Mouse (Mus musculus) liver, embryonic 14.5 days (tissue): ENCODE measurements around the gene Bloc1s4. TPM values are rescaled to one million over a fixed set of nuclear protein-coding genes. Genes with fewer than 3 reads are reported as not detected.
"Not testable (repeated sequence)": the region's sequence is repeated elsewhere in the genome, so short reads cannot be mapped to it uniquely, and the experiment has no call there.

Experiments used
- ATAC-seq: fragments of 200-750 bp; cut with Nextera tagmentation; 2 replicates; pipeline ENCODE4 v1.8.0; 2017; ENCODE audit warnings: moderate number of reproducible peaks, mild to moderate bottlenecking, moderate library complexity; ENCODE audit not compliant: insufficient read depth
- DNase-seq, 3 experiments: peaks; one replicate each; pipeline ENCODE4 v3.0.0-alpha.2; 2012 to 2013; ENCODE audit warnings: low read depth in 3 of 3, low spot score in 3 of 3
- H3K27ac ChIP-seq: fragments of 300-500 bp; sonication (generic); 2 replicates; pipeline ENCODE4 v1.5.1; 2014; ENCODE audit warnings: moderate library complexity, mild to moderate bottlenecking, control low read depth, inconsistent platforms
- H3K27me3 ChIP-seq: fragments of 300-500 bp; sonication (generic); 2 replicates; pipeline ENCODE4 v1.6.1; 2014; ENCODE audit warnings: mild to moderate bottlenecking, low read length, moderate library complexity; ENCODE audit not compliant: control insufficient read depth, insufficient read depth
- H3K36me3 ChIP-seq: fragments of 300-500 bp; sonication (generic); replicated peaks from 2 replicates; pipeline ENCODE4 v1.6.1; 2014; ENCODE audit warnings: low read depth; ENCODE audit not compliant: control insufficient read depth, insufficient read depth
- H3K4me1 ChIP-seq, 2 experiments: fragments of 200-500 bp in 1 of 2; fragments of 300-500 bp in 1 of 2; sonication (generic) in 1 of 2; replicated peaks; 2 replicates each; pipeline ENCODE4 v1.6.1; 2012 to 2014; ENCODE audit warnings: antibody characterized with exemption in 1 of 2, inconsistent platforms in 1 of 2, low read length in 1 of 2; ENCODE audit not compliant: control insufficient read depth in 2 of 2, insufficient read depth in 2 of 2
- H3K4me2 ChIP-seq: fragments of 300-500 bp; sonication (generic); 2 replicates; pipeline ENCODE4 v1.6.1; 2014; ENCODE audit warnings: low read depth, mild to moderate bottlenecking, control low read depth, moderate library complexity
- H3K4me3 ChIP-seq, 2 experiments: fragments of 200-500 bp in 1 of 2; fragments of 300-500 bp in 1 of 2; sonication (generic) in 1 of 2; 2 replicates each; pipeline ENCODE4 v1.5.1; 2012 to 2014; ENCODE audit warnings: low read depth in 2 of 2, low read length in 2 of 2, mild to moderate bottlenecking in 2 of 2, control low read depth in 1 of 2, inconsistent platforms in 1 of 2, moderate library complexity in 1 of 2; ENCODE audit not compliant: insufficient read depth in 1 of 2
- H3K9ac ChIP-seq: fragments of 300-500 bp; sonication (generic); replicated peaks from 2 replicates; pipeline ENCODE4 v1.6.1; 2014; ENCODE audit warnings: mild to moderate bottlenecking, control low read depth, moderate library complexity
- H3K9me3 ChIP-seq: fragments of 300-500 bp; sonication (generic); 2 replicates; pipeline ENCODE4 v1.6.1; 2016; ENCODE audit warnings: low read length, mixed read lengths; ENCODE audit not compliant: control insufficient read depth
- CTCF ChIP-seq: IDR thresholded peaks from 2 replicates; pipeline ENCODE4 v1.5.1; 2016; ENCODE audit warnings: antibody characterized with exemption, low read depth, control low read depth
- EP300 ChIP-seq: IDR thresholded peaks from 2 replicates; pipeline ENCODE4 v1.6.1; 2016; ENCODE audit warnings: antibody characterized with exemption, low read depth
- WGBS: fragments of 180-500 bp; shearing (Covaris S2); extraction: QIAGEN DNeasy Blood & Tissue Kit; methylation state at CpG from one replicate; pipeline ENCODE4 v1.1.7; 2014; ENCODE audit not compliant: insufficient replicate concordance; 5-methylcytosine and 5-hydroxymethylcytosine counted together
- polyA plus RNA-seq, 2 experiments: library from polyadenylated mRNA; depleted of rRNA in 1 of 2; stranded (reverse) in 1 of 2; unstranded in 1 of 2; fragments of >200 nt; fragmentation: Nextera tagmentation in 1 of 2; extraction: Ambion mirVana in 1 of 2; gene quantifications; 2 replicates each; pipeline versions ENCODE4 v1.2.1 to v1.2.3; 2012 to 2014

Bloc1s4 gene
- polyA plus RNA-seq (2012; rRNA removed) (10.6 and 10.9 TPM in 2 replicates), polyA plus RNA-seq (2014; fragmentation: Nextera tagmentation; extraction: Ambion mirVana) (11.9 and 14.4 TPM in 2 replicates)

DNA sequence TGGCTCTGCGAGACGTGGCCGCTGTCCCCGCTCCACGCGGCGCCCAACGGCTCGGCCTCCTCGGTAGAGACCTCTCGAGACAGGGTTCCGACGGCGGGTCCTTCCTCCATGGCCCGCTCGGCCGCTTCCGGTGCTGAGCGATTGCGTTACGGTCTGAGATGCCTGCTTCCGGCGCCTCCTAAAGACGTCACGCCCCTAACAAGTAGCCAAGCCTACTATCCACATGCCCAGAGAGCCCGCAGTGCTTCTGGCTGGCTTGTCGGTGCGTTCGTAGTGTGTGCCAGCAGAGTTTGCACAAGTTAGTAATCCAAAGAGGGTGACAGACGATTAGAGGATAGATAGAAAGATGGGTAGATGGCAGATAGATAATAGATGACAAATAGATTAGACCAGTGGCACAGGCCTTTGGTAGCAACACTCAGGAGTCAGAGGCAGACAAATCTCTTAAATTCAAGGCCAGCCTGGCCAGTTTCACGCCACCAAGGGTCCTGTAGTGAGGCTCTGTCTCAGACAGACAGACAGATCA, at the start of gene Bloc1s4:
Bloc1s4 (minus strand) TSS at position 115 of the 526 bp plus-strand sequence.
- Histone ChIP-seq H3K4me2 (peak within 1 kb of the TSS; percentile 76), H3K27ac (peak within 1 kb of the TSS; percentile 9; the same call in 1 of the 2 replicates), H3K4me3 (peak within 1 kb of the TSS; percentile 74 to 95), H3K9me3 (no peaks in the 10 kb centered on the region), H3K36me3 (peaks cover 3% of the 10 kb centered on the region), H3K4me1 (peaks cover 7 to 11% of the 10 kb centered on the region in 2 experiments), H3K9ac (peak within 1 kb of the TSS; percentile 83), H3K27me3 (no peaks in the 10 kb centered on the region; the same call in 1 of the 2 replicates)
- DNase-seq: peak; percentile 82 to 85 (median 83)
- TF ChIP-seq EP300 (no peak), CTCF (0 out of 2 replicates have a peak, but pooled peaks have one; percentile 2)
- 3% methylated on average over 26 of the region's 31 CpGs for WGBS
- peak; percentile 87 for ATAC-seq

DNA sequence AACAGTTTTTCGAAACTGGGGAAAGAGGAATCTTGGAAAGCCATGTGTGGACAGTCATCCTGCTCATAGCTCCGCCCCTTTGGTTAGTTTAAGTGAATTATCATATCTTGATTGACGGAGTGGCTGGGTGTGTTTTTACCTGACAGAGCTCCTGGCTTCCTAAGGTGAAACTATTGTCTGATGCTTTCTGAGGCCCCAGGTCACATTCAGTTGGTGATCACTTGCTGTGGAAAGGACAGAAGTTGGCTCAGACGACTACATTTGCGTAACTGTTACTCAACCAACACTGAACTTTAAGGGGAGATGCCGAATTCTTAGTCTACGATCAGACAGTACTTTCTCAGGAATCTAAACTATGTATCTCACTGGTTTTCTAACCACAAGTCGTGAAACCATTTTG, 48.8 kb upstream of the Bloc1s4 start:
- 55% methylated on average over 8 of the region's 8 CpGs for WGBS
- Histone ChIP-seq H3K27me3 (peaks cover 3% of the 10 kb centered on the region), H3K9me3 (no peaks in the 10 kb centered on the region), H3K9ac (peak overlapping the region; percentile 41), H3K36me3 (peaks cover 8% of the 10 kb centered on the region), H3K4me3 (peak overlapping the region; percentile 53 to 89; a peak in 2 of 4 replicates), H3K4me2 (peak overlapping the region; percentile 78), H3K4me1 (peaks cover 7 to 17% of the 10 kb centered on the region in 2 experiments), H3K27ac (no peak overlapping the region)
- ATAC-seq (no peak), DNase-seq (peak in 1 of 3 experiments; percentile 22)
- TF ChIP-seq EP300 (no peak), CTCF (no peak)

DNA sequence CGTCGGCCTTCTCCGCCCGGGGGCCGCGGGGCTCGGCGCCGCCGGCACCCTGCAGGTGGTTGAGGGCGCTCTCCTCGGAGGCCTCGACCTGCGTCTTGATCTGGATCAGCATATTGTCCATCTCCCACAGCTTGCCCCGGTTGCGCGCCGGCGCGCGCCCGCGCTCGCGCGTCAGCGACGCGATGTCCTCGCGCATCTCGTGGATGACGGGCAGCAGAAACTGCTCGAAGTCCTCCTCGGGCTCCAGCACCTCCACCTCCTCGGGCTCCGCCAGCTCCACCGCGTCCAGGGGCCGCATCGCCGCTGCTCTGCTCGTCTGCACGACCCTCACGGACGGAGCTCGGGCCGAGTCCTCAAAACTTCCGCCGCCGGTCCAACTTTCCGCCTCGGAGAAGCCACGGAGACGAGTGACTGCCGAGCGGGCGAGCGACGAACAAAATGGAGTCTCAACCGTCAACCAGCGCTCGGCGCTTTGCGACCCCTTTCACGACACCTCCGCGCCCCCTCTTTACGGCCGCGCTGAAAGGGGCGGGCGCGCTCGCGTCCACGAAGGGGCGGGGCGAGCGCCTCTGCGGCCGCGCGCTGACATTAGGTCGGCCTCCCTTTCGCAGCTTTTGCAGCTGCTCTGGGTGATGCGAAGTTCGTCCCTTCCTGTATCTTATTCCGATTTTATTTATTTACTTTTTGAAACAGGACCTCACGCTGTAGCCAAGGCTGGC, 48.0 kb upstream of the Bloc1s4 start, which contains the start of gene Mrfap1:
Mrfap1 (minus strand) TSS at position 477 of the 719 bp plus-strand sequence.
- H3K9me3 ChIP-seq, H3K27me3 ChIP-seq, H3K36me3 ChIP-seq: not testable (repeated sequence)
- Histone ChIP-seq H3K4me2 (peak within 1 kb of the TSS; percentile 78), H3K4me1 (peaks cover 7 to 18% of the 10 kb centered on the region in 2 experiments), H3K4me3 (peak within 1 kb of the TSS; percentile 89 to 93), H3K27ac (peak within 1 kb of the TSS; percentile 84), H3K9ac (peak within 1 kb of the TSS; percentile 83)
- DNase-seq: peak; percentile 87 to 89 (median 88)
- WGBS: under 1% methylated on average over 87 of the region's 90 CpGs
- peak; percentile 83 for ATAC-seq

DNA sequence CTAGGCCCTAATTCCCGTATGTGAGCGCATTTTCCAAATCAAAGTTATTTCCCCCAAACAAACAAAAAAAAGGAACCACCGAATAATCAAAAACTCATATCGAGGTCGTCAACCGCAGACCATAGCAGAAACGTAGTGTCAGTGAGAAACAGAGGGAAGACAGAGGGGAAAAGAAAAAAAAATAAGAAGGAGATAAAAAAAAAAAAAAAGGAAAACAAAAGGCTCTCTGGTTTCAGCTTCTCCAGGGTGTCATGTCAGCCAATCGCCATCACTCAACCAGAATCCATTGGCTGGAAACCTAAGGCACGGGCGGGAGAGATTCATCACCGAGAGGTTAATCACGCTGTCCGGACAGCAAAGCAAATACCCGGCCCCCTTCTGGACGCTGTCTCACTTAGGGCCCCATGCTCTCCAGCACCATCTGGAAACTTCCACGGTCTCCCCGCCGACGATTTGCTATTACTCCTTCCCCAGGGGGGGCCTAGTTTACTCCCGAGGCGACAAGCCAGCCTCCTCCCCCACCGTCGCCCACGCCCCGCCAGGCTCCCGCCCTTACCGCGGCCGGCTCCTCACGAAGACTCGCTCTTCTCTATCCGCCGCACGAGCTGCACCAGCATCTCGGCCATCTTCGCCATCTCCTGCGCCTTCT, 47.3 kb upstream of the Bloc1s4 start:
- H3K4me2 ChIP-seq: peak overlapping the region; percentile 78
- H3K9ac ChIP-seq: peak overlapping the region; percentile 83
- peak; percentile 66 for ATAC-seq
- peaks cover 7 to 18% of the 10 kb centered on the region in 2 experiments for H3K4me1 ChIP-seq
- H3K27me3 ChIP-seq, H3K9me3 ChIP-seq, H3K36me3 ChIP-seq: not testable (repeated sequence)
- peak; percentile 47 to 57 (median 52) for DNase-seq
- H3K27ac ChIP-seq: peak overlapping the region; percentile 84
- H3K4me3 ChIP-seq: peak overlapping the region; percentile 89 to 93
- under 1% methylated on average over 36 of the region's 37 CpGs for WGBS

DNA sequence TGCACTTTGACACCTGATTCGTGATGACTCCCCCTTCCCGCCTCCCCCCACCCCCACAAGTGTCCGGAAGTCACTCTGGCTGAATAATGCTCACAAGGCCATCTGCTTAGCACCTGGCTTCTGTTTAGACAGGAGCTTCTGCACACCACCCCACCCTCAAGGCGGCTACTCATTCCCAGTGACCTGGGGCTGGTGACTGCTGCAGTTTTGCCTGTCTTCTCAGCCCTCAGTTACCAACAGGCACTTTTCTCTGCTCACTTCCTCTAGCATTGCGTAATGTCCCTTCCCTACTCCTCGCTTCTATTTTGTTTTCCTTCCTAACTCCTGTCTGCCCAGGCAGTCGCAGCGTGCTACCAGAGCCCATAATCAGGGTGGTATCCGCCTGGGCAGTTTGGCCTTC, 43.4 kb upstream of the Bloc1s4 start:
- Histone ChIP-seq H3K4me1 (peaks cover under 1 to 12% of the 10 kb centered on the region in 2 experiments), H3K4me2 (no peak overlapping the region), H3K9me3 (no peaks in the 10 kb centered on the region), H3K4me3 (no peak overlapping the region), H3K36me3 (peaks cover 8% of the 10 kb centered on the region), H3K27ac (no peak overlapping the region), H3K27me3 (no peaks in the 10 kb centered on the region), H3K9ac (no peak overlapping the region)
- no peak for DNase-seq
- WGBS: 39% methylated on average over 9 of the region's 9 CpGs
- no peak for TF ChIP-seq EP300
- no peak for TF ChIP-seq CTCF
- ATAC-seq: no peak
